Mouse (Mus musculus): ENCODE measurements around the gene BC048403. TPM values are rescaled to one million over a fixed set of nuclear protein-coding genes. Genes with fewer than 3 reads are reported as not detected.

The BC048403 gene
- polyA plus RNA-seq, 1 experiment from 2014 or later = 2.5 TPM

DNA sequence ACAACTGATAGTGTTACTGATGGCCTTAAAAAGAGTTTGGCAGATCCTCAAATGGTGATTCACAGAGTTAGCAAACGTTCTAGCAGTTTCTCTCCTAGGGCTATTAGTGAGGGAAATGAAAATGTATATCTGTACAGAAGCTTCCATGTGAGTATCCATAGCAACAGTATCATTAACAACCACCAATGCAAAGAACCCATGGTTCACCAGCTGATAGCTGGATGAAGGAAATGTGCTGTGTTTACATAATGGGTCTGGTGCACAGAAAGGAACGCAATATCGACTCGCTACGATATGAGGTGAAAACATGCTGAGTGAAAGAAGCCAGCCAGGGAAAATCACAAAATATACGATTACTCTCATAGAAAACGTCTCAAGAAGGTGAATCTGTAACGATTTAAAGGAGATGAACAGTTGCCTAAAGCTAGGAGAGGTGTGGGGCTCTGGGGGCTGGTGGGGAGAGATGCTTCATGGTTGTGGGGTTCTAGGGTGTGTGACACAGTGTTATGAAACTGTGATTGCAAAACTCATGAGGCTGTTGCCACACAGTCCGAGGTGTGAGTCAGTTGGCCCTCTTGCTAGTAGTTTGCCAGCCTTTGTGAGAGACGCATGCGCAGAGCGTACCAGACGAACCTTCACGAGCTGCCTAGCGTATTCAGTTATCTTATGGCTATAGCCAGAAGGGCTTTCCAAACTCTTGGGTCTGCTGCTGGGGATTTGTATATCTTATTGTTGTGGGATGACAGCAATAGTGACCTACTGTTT lies 34.2 kb upstream of the BC048403 start:
- Histone ChIP-seq H3K36me3 (ENCODE audit: control insufficient read depth, insufficient read depth, low read length) (no peaks in the 10 kb centered on the region), H3K4me1 (ENCODE audit: control insufficient read depth in 2 of 2, insufficient read depth in 2 of 2, low read length in 2 of 2) (no peaks in the 10 kb centered on the region), H3K27ac (replicated peaks in 1 of 2; ENCODE audit: control insufficient read depth in 1 of 2, insufficient read depth in 1 of 2, low read depth in 2 of 2, low read length in 2 of 2) (no peak overlapping the region), H3K4me3 (ENCODE audit: control insufficient read depth in 1 of 2, insufficient read depth in 1 of 2, low read depth in 1 of 2, low read length in 2 of 2) (no peak overlapping the region), H3K9ac (ENCODE audit: low read length) (no peak overlapping the region), H3K4me2 (ENCODE audit: low read length) (no peak overlapping the region), H3K27me3 (ENCODE audit: control insufficient read depth, insufficient read depth, low read length) (no peaks in the 10 kb centered on the region; the same call in 1 of the 2 replicates), H3K9me3 (ENCODE audit: control insufficient read depth, low read length) (no peaks in the 10 kb centered on the region)
- WGBS = 73% methylated on average over 15 of the region's 15 CpGs
- no peak for ATAC-seq (ENCODE audit: insufficient number of reproducible peaks, insufficient read depth, low FRiP score, low read depth)

DNA sequence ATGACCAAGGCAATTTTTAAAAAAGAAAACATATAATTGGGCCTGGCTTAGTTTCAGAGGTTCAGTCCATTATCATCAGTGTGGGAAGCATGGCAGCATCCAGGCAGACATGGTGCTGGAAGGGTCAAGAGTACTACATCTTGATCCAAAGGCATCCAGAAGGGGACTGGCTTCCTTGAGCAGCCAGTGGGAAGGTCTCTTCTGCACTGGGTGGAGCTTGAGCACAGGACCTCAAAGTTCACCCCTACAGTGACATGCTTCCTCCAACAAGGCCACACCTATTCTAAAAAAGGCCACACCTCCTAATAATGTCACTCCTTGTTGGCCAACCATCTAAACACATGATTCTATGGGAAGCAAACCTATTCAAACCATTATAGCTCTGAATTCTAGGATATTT lies 22.9 kb upstream of the BC048403 start:
- Histone ChIP-seq H3K9me3 (ENCODE audit: control insufficient read depth, low read length) (peaks cover 8% of the 10 kb centered on the region; the same call in 1 of the 2 replicates), H3K4me3 (ENCODE audit: control insufficient read depth in 1 of 2, insufficient read depth in 1 of 2, low read depth in 1 of 2, low read length in 2 of 2) (no peak overlapping the region), H3K27ac (replicated peaks in 1 of 2; ENCODE audit: control insufficient read depth in 1 of 2, insufficient read depth in 1 of 2, low read depth in 2 of 2, low read length in 2 of 2) (no peak overlapping the region), H3K36me3 (ENCODE audit: control insufficient read depth, insufficient read depth, low read length) (no peaks in the 10 kb centered on the region), H3K9ac (ENCODE audit: low read length) (no peak overlapping the region), H3K27me3 (ENCODE audit: control insufficient read depth, insufficient read depth, low read length) (no peaks in the 10 kb centered on the region), H3K4me2 (ENCODE audit: low read length) (no peak overlapping the region), H3K4me1 (ENCODE audit: control insufficient read depth in 2 of 2, insufficient read depth in 2 of 2, low read length in 2 of 2) (no peaks in the 10 kb centered on the region)
- no peak for ATAC-seq (ENCODE audit: insufficient number of reproducible peaks, insufficient read depth, low FRiP score, low read depth)

DNA sequence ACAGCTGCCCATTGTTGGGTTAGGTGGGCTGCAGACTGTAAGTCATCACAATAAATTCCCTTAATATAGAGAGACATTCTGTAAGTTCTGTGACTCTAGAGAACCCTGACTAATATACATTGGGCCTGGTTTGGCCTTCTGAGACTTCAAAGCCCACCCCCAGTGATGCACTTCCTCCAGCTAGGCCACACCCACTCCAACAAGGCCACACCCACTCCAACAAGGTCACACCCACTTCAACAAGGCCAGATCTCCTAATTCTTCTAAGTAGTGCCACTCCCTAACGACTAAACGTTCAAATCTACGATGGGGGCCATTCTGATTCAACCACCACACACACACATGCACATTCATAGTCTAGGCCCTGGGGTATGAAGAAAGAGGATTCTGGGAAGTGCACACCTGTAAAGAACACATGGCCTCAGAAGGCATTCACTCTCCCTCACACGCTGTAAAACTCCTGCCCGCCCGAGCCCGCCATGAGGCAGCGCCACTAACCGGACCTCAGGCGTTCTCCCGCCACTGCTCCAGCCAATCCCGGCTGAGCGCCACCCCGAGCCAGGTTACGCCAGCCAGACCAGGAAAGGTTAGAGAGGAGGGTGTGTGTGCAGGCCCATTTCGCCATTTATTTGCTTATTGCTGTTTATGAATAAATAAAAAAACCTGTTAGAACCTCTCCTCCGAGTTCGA lies 20.7 kb upstream of the BC048403 start:
- WGBS = 92% methylated on average over 18 of the region's 18 CpGs
- no peak overlapping the region for H3K9ac ChIP-seq (ENCODE audit: low read length)
- H3K36me3 ChIP-seq (ENCODE audit: control insufficient read depth, insufficient read depth, low read length) = no peaks in the 10 kb centered on the region
- H3K27ac ChIP-seq (replicated peaks in 1 of 2; ENCODE audit: control insufficient read depth in 1 of 2, insufficient read depth in 1 of 2, low read depth in 2 of 2, low read length in 2 of 2) = no peak overlapping the region
- no peak for ATAC-seq (ENCODE audit: insufficient number of reproducible peaks, insufficient read depth, low FRiP score, low read depth)
- H3K4me3 ChIP-seq (ENCODE audit: control insufficient read depth in 1 of 2, insufficient read depth in 1 of 2, low read depth in 1 of 2, low read length in 2 of 2) = no peak overlapping the region
- H3K27me3 ChIP-seq (ENCODE audit: control insufficient read depth, insufficient read depth, low read length) = no peaks in the 10 kb centered on the region
- no peak overlapping the region for H3K4me2 ChIP-seq (ENCODE audit: low read length)
- H3K9me3 ChIP-seq (ENCODE audit: control insufficient read depth, low read length) = peaks cover 11% of the 10 kb centered on the region; the same call in 1 of the 2 replicates
- no peaks in the 10 kb centered on the region for H3K4me1 ChIP-seq (ENCODE audit: control insufficient read depth in 2 of 2, insufficient read depth in 2 of 2, low read length in 2 of 2)

DNA sequence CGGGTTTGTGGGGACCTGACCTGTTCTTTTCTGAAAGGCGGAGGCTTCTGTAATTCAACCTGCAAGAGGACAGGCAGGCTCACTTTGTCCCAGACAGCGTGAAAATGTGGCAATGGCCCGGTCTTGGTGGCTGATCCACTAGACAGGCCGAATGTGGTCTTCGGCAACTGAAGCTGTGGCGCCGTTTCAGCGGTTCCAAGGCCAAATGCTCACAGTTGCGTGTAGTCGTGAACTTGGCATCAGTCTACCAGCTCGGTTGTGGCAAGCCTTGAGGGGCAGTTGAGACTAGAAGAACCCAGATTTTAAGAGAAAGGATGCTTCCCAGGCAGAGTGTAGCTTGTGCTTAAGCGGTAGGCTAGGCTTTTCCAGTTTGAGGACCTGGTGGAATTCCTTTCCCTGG lies 19.0 kb upstream of the BC048403 start:
- 92% methylated on average over 13 of the region's 13 CpGs for WGBS
- Histone ChIP-seq H3K4me2 (ENCODE audit: low read length) (no peak overlapping the region), H3K27ac (replicated peaks in 1 of 2; ENCODE audit: control insufficient read depth in 1 of 2, insufficient read depth in 1 of 2, low read depth in 2 of 2, low read length in 2 of 2) (no peak overlapping the region), H3K27me3 (ENCODE audit: control insufficient read depth, insufficient read depth, low read length) (no peaks in the 10 kb centered on the region), H3K36me3 (ENCODE audit: control insufficient read depth, insufficient read depth, low read length) (no peaks in the 10 kb centered on the region), H3K4me3 (ENCODE audit: control insufficient read depth in 1 of 2, insufficient read depth in 1 of 2, low read depth in 1 of 2, low read length in 2 of 2) (no peak overlapping the region), H3K4me1 (ENCODE audit: control insufficient read depth in 2 of 2, insufficient read depth in 2 of 2, low read length in 2 of 2) (no peaks in the 10 kb centered on the region), H3K9me3 (ENCODE audit: control insufficient read depth, low read length) (peaks cover 11% of the 10 kb centered on the region; the same call in 1 of the 2 replicates), H3K9ac (ENCODE audit: low read length) (no peak overlapping the region)
- no peak for ATAC-seq (ENCODE audit: insufficient number of reproducible peaks, insufficient read depth, low FRiP score, low read depth)

DNA sequence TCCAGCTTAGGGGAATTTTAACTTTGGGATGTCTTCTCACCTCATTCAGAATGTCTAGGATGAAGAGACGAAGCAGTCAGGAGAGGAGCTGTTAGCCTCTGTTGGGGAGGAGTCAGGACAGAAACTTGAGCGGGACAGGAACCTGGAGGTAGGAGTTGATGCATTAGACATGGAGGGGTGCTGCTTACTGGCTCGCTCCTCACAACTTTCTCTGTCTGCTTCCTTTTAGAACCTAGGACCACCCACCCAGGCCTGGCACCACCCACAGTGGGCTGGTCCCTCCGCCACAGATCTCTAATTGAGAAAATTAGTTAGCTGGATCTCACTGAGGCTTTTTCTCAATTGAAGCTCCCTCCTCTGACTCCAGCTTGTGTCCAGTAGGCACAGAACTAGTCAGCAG lies 13.2 kb upstream of the BC048403 start:
- Histone ChIP-seq H3K4me2 (ENCODE audit: low read length) (no peak overlapping the region), H3K27ac (replicated peaks in 1 of 2; ENCODE audit: control insufficient read depth in 1 of 2, insufficient read depth in 1 of 2, low read depth in 2 of 2, low read length in 2 of 2) (no peak overlapping the region), H3K4me1 (ENCODE audit: control insufficient read depth in 2 of 2, insufficient read depth in 2 of 2, low read length in 2 of 2) (no peaks in the 10 kb centered on the region), H3K9me3 (ENCODE audit: control insufficient read depth, low read length) (peaks cover 7% of the 10 kb centered on the region; the same call in 1 of the 2 replicates), H3K36me3 (ENCODE audit: control insufficient read depth, insufficient read depth, low read length) (no peaks in the 10 kb centered on the region), H3K9ac (ENCODE audit: low read length) (no peak overlapping the region), H3K4me3 (ENCODE audit: control insufficient read depth in 1 of 2, insufficient read depth in 1 of 2, low read depth in 1 of 2, low read length in 2 of 2) (no peak overlapping the region), H3K27me3 (ENCODE audit: control insufficient read depth, insufficient read depth, low read length) (no peaks in the 10 kb centered on the region)
- WGBS = 70% methylated on average over 4 of the region's 4 CpGs
- ATAC-seq (ENCODE audit: insufficient number of reproducible peaks, insufficient read depth, low FRiP score, low read depth) = no peak

DNA sequence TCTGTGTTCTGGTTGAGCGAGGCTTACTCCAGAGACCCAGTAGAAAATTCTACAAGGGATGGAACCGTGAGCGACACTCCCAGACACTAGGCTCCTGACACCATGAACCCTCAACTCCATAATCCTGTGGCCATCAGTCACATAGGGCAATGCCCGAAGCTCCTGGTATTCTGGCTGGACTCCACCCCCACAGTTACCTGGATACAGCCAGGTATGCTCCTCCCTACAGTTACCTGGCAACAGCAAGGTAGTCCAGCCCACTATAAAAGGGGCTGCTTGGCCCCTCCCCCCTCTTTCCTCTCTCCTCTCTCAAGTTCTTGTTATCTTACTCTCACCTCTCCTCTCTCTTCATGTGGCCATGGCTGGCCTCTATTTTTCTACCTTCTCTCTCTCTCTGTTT lies 12.6 kb upstream of the BC048403 start:
- no peak for ATAC-seq (ENCODE audit: insufficient number of reproducible peaks, insufficient read depth, low FRiP score, low read depth)
- Histone ChIP-seq H3K4me3 (ENCODE audit: control insufficient read depth in 1 of 2, insufficient read depth in 1 of 2, low read depth in 1 of 2, low read length in 2 of 2) (no peak overlapping the region), H3K27me3 (ENCODE audit: control insufficient read depth, insufficient read depth, low read length) (no peaks in the 10 kb centered on the region), H3K4me2 (ENCODE audit: low read length) (no peak overlapping the region), H3K4me1 (ENCODE audit: control insufficient read depth in 2 of 2, insufficient read depth in 2 of 2, low read length in 2 of 2) (no peaks in the 10 kb centered on the region), H3K27ac (replicated peaks in 1 of 2; ENCODE audit: control insufficient read depth in 1 of 2, insufficient read depth in 1 of 2, low read depth in 2 of 2, low read length in 2 of 2) (no peak overlapping the region), H3K9ac (ENCODE audit: low read length) (no peak overlapping the region), H3K36me3 (ENCODE audit: control insufficient read depth, insufficient read depth, low read length) (no peaks in the 10 kb centered on the region), H3K9me3 (ENCODE audit: control insufficient read depth, low read length) (0 out of 2 replicates have a peak, but pooled peaks cover 1% of the 10 kb centered on the region)
- 71% methylated on average over 4 of the region's 4 CpGs for WGBS

DNA sequence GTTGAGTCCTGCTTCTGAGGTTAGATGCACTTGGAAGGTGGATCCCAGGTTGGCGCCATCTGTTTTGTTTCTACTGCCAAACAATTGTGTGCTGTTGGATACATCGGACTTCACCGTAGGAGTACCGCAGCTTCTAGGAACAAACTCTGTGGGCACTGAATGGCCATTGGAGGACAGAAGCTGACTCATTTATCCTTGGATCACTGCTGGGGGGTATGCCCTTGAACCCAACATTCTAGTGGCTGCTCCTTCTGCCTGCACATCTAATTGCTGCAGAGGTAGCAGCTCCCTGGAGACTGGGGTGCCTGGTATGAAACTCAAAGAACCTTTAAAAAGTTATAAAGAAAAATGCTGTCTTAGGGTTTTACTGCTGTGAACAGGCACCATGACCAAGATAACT lies 11.5 kb upstream of the BC048403 start:
- Histone ChIP-seq H3K27me3 (ENCODE audit: control insufficient read depth, insufficient read depth, low read length) (no peaks in the 10 kb centered on the region), H3K4me2 (ENCODE audit: low read length) (no peak overlapping the region), H3K27ac (replicated peaks in 1 of 2; ENCODE audit: control insufficient read depth in 1 of 2, insufficient read depth in 1 of 2, low read depth in 2 of 2, low read length in 2 of 2) (no peak overlapping the region), H3K4me3 (ENCODE audit: control insufficient read depth in 1 of 2, insufficient read depth in 1 of 2, low read depth in 1 of 2, low read length in 2 of 2) (no peak overlapping the region), H3K9me3 (ENCODE audit: control insufficient read depth, low read length) (no peaks in the 10 kb centered on the region), H3K9ac (ENCODE audit: low read length) (no peak overlapping the region), H3K4me1 (ENCODE audit: control insufficient read depth in 2 of 2, insufficient read depth in 2 of 2, low read length in 2 of 2) (no peaks in the 10 kb centered on the region), H3K36me3 (ENCODE audit: control insufficient read depth, insufficient read depth, low read length) (no peaks in the 10 kb centered on the region)
- 90% methylated on average over 4 of the region's 4 CpGs for WGBS
- ATAC-seq (ENCODE audit: insufficient number of reproducible peaks, insufficient read depth, low FRiP score, low read depth) = no peak
